Mouse (Mus musculus) erythroblast, adult 5-6 weeks (primary cell): Measurements from ENCODE around the gene Dvl3. TPM values are rescaled to one million over a fixed set of nuclear protein-coding genes. Genes with fewer than 3 reads are reported as not detected.

Source experiments
- ATAC-seq: replicated peaks from 2 replicates; pipeline ENCODE4 v1.8.0; 2016; ENCODE audit warnings: moderate number of reproducible peaks, mild to moderate bottlenecking, moderate TSS enrichment, inconsistent platforms; ENCODE audit not compliant: poor library complexity, low FRiP score, severe bottlenecking
- total RNA-seq, 2 experiments: library from RNA; stranded (forward) in 1 of 2; stranded (reverse) in 1 of 2; fragments of 150-400 nt in 1 of 2; fragments of 200-764, 138-1000 nt in 1 of 2; gene quantifications; 2 replicates each; pipeline versions ENCODE4 v1.2.3 to v1.2.4; 2015 to 2017; ENCODE audit warnings: low replicate concordance in 2 of 2

Gene Dvl3
- total RNA-seq, 2 experiments from 2014 or later = 1.7 to 3.8 TPM

DNA sequence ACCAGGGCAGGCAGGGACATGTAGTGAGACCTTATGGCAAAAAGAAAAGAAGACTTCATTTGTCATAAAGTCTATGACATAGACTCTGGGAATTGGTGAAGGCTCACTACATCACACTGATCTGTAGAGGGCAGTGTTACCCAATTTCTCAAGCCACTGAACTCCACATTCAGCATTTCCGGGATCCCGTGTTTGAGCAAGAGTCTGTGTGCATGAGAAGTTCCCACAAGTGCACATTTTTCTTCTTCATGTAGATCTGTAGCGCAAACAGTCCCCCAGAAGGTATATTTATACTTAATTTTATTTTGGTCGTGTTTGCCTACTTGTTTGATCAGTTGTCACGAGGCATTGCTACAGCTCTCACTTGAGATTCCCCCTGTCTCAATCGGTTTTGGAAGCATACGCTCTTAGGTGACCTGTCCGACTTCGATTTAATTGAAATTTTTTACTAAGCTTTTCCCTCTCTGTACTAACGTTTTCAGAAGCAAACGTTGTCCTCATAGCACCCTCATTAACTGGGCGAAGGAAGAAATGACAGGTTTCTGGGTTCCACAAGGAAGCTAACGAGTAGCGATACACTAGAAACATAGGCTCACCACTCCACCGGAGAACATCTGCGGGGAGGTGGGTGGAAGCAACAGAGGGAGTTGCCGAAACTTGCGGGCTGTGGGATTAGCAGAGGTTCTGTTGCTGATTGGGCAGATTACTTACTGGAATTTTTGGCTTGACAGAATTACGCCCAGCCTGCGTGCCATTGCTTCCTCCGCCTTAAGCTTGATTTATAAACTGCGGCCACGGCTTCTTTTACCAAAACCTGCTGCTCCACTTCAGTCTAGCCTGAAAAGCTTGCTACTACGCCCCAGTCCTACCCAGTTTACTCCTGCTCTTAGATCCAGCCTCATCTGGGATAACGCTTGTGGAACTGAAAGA, 19.8 kb upstream of the Dvl3 start:
- ATAC-seq = peak; percentile 73

DNA sequence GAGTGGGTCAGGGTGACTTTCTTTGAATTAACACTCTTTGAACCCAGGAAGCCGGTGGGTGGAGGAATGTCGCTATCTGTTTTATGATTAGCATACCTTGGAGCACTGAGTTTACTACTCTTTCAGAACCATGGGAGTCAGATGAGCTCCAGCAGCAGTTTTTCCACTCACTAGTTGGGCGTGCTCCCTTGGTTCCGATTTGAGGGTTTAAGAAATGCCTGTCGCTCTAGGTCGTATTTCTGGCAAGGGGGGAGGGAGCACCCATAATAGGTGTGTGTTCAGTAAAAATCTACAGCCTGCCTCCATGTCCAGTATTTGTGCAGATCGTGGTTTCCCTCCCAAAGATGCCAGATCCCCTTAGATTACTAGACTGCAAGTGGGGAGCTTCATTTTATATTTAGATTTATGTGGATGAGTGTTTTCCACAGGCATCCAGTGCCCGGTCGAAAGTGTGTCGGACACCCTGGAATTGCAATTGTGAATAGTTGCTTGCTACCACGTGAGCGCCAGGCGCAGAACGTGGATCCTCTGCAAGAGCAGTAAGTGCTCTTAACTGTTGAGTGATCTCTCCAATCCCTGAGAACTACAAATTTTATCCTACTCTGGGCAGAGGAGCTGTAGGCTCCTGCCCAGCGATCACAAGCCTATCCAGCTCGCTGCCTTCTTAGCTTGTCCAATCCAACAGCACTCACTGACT, 18.7 kb upstream of the Dvl3 start:
- no peak for ATAC-seq

DNA sequence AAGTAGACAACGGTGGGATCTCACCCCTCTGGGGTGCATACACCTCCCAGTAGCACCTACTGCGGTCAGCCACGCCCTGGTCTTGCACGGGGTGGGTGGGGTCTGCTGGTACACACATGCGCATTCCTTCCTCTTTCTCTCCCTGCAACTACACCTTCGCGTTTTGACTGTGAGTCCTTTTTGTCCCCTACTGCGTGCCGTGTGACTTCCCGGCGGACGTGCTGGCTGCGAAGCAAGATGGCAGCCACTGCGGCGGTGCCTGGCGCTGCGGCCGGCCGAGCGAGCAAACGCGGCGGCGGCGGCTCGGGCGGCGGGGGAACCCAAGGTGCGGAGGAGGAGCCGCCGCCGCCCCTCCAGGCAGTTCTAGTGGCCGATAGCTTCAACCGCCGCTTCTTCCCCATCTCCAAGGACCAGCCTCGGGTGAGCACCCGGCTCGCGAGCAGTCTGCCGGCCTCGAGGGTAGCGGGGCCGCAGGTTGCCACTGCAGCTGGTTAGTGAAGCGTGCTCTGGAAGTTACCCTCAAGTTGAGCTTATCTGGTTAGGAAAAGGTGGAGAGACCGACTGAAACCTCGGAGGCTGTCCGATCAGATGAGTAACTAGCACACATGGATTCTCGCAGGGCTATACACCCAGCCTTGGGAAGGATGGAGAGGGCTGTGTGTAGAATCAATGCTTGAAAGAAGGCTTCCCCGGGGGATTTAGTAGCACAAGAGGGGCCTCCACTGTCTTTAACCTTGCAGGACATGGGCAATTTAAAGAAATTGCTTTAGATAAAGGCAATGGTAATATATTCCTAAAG, 17.9 kb upstream of the Dvl3 start, which contains the start of gene Eif2b5:
Gene Eif2b5, plus strand, starts transcription at position 141 of the 799 bp plus-strand sequence.
- ATAC-seq = peak; percentile 90

DNA sequence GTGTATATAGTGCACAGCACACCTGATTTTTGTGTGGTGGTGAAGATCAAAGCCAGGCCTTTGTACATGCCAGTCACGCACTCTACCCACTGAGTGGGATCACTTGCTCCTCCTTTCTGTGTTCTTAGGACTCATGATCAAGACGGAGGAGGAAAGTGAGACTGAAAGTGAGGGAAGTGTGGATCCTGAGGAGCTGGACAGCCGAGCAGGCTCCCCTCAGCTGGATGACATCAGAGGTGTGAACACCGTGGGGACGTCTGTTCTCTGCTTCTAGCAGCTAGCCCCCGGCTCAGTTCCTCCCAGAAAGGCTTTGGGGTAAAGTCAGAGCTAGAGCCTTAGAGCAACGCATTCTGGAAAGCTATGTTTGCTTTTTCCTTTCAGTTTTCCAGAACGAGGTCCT, 10.8 kb upstream of the Dvl3 start:
- ATAC-seq = no peak

DNA sequence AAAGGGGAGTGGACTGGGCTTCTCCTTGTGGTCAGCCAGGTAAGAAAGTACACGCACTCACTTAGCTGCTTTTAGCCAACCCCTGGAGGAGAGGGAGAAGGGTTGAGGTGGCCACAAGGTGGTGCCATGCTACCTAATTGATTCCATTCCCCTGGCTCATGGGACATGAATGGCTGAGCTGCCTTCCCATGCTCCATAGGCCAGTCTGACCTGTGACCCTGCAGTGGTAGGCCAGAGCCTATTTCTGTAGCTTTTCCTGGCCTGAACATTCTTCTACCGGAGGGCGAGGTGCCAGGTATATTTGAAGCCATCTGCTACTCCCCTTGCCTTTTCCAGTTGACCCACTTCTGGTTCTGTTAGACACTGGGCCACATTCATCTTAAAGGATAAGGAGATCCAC, 7.4 kb upstream of the Dvl3 start:
- peak; percentile 58; the same call in 1 of the 2 replicates for ATAC-seq

DNA sequence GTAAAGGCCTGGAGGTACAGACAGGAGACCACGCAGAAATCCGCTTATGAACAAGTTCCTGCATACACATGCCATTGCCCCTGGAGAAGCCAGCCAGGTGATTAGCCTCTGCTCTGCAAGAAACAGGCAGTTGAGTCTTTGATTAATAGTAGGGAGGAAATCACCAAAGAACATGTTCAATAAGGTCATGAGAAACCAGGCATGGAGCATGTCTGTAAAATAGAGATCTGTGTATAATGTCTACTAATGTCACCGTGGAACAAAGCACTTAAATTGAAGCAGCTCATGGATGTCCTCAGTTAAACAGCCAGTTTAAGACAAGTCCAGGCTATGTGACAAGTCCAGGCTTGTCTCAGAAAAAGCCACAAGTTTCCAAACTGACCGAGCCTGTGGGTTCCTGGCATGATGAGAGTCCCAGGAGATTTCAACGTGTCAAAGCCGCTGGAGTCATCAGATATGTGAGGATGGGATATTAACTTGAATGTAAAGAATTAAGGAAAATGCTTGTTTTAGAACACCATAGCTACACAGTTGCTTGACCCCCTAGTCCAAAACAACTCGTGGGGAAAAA, 5.4 kb upstream of the Dvl3 start:
- no peak for ATAC-seq

DNA sequence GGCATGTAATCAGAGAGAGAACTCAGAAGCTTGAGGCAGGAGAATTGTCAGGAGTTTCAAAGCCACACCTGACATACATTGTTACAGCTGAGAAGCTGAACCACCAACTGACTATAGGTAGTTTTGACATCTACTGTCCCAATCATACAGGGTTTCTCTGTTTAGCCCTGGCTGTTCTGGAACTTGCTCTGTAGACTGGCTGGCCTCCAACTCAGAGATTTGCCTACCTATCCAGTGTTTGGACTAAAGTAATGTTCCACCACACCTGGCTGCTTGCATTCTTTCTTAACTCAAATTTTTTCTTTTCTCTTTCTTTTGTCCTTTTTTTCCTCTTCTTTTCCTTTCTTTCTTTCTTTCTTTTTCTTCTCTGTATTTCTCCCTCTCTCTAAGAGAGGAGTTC, 750 bp upstream of the Dvl3 start:
- ATAC-seq = no peak

DNA sequence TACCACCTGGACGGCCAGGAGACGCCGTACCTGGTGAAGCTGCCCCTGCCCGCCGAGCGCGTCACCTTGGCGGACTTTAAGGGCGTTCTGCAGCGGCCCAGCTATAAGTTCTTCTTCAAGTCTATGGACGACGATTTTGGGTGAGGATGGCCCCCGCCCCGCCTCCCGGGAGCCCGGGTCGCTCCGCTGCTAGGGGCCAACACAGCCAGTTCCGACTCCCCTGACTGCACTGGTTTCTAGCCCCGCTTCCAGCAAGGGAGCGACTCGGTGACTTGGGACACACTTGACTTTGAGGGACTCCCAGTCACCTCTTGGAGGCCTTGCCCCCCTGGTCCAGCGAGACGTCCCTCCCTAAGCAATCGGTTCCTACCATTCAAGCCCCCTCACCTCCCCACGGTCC, 434 bp downstream of the Dvl3 start:
- ATAC-seq = peak; percentile 21

DNA sequence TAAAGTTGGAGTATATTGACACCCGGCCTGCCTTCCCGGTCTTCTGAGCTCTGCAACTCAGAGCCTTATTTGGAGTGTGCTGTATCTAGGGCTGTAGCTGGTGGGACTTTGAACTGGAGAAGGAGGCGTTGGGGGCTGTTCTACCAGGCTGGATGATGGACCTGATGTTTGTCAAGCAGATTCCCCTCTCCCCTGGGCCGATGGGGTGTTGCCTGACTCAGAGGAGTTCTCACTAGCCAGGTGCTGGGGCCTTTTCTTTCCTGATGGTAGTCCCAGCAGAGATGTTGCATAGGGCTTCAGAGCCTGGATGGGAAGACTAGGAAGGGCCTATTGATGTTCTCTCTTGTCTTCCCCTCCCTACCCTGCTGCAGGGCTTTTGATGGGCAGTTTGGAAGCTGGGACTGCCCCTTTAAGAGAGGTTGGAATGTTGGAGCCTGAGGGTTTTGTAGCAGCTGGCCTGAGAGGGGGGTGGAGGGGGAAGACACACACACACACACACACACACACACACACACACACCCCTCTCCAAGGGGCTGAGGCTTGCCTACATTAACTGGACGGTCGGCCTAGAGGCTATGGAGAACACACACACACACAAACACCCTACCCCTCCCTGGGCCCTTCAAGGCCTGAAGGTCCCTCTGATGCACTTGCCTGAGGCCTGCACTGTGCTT, 1.1 kb downstream of the Dvl3 start:
- ATAC-seq = peak; percentile 27

DNA sequence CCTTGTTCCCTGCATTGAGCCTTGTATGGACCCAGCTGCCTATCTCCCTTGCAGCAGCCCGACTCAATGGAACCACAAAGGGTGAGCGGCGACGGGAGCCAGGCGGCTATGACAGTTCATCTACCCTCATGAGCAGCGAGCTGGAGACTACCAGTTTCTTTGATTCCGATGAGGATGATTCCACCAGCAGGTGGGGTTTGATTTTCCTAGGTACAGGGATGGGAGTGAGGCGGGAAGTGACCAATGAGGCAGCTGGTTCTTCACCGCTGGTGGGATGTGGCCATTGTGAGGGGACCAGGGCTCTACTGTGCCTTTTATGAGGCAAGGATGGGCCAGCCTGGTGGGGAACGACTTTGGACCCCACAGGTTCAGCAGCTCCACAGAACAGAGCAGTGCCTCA, 7.1 kb downstream of the Dvl3 start:
- ATAC-seq = no peak

DNA sequence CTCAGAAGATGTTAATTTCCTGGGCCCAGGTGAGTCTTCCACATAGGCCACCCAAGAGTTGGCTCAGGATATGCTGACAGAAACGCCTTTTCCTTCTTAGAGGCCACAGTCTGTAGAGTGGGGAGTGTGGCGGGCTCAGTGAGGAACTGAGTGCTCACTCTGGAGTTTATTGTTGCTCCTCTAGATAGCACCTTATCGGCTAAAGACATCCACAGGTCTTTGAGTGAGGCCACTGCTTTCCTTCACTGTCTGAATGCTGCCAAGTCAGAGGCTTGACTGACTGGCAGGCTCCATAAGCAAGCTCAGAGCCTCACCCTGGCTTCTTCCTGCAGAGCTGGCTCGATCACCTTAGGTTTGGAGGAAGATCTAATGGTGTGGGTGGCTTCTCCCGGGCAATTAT, 12.0 kb downstream of the Dvl3 start:
- no peak for ATAC-seq

DNA sequence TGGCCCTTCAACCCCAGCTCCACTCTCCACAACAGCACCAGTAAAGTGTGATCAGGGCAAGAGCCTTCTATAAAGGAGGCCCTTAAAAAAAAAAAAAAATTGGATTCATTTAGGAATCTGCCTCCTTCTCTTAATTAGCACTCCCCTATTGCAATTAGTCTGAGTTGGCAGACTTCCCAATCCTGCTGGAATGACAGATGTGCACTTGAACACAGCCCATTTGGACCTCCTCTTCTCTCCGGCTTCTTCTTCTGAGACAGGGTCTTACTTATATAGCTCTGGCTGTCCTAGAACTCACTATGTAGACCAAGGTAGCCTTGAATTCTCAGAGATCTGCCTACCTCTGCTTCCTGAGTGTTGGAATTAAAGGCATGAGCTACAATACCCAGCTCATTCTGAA, 12.6 kb downstream of the Dvl3 start:
- ATAC-seq = no peak

DNA sequence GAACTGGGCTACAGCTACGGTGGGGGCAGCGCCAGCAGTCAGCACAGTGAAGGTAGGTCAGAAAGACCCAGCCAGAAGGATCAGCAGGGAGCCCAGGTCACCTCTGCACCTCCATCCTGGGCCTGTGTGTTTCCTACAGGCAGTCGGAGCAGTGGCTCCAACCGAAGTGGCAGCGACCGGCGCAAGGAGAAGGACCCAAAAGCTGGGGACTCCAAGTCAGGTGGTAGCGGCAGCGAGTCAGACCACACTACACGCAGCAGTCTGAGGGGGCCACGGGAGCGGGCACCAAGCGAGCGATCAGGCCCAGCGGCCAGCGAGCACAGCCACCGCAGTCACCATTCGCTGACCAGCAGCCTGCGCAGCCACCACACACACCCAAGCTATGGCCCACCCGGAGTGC, 14.2 kb downstream of the Dvl3 start:
- ATAC-seq = no peak

DNA sequence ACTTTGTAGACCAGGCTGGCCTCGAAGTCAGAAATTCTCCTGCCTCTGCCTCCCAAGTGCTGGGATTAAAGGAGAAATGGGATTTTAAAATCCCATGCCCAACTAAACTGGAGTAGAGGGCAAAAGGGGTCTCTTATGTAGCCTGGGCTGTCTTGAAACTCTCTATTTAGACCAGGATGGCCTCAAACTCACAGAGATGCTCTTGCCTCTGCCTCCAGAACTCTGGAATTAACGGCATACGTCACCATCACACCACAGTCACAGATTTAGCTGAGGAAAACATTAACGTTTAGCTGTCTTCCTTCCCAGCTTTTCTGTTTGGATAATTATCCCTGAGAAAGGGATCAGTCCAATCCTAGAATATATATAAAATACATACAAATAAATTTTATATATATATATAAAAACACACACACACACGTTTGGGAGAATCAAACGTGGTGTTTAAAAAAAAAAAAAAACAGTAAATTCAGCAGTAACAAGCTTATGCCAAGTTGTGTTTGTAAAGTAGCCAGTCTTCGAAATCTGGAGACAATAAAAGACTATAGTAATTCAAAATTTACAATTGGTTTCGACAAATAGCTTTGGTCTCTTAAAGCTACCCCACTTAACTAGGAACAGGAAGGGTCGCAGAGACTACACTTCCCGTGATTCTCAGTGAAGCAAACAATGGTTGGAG, 18.0 kb downstream of the Dvl3 start:
- ATAC-seq = no peak

DNA sequence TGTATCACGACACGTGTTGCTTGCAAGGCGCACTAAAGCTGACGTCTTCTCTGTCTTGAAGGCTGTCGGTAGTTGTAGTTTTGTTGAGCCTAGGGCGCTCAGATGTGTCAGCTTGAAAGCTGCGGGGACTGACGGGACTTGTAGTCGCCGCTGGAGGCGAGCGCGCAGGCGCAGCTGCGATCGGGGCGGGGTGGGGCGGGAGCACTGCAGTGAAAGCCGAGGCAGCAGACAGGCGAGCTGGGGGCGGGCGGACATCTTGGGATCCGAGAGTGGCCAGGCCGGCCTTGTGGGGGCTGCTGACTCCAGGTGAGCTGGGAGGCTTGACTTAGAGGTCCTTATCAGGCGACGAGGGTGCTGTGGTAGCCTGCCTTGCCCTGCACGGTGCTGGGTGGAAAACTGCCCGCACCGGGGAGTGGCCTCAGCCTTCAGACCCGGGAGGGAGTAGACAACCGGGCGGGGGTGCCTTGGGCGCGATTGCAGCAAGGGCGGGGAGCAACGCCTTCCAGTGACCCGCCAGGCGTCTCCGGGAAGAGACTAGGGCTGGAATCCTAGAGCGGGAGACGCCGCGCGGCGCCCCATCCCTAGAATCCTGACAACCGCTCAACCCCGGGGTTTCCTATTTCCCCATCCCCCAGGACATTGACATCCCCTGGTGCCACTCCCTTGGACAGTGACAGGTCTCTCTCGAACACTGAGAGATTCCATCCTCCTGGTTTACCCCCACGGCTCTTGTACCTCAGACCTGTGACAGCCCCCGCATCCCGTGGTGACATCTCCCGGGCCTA, 18.7 kb downstream of the Dvl3 start, which contains the start of gene Ap2m1:
Gene Ap2m1, plus strand, starts transcription at position 183 of the 785 bp plus-strand sequence.
- ATAC-seq = peak; percentile 92

DNA sequence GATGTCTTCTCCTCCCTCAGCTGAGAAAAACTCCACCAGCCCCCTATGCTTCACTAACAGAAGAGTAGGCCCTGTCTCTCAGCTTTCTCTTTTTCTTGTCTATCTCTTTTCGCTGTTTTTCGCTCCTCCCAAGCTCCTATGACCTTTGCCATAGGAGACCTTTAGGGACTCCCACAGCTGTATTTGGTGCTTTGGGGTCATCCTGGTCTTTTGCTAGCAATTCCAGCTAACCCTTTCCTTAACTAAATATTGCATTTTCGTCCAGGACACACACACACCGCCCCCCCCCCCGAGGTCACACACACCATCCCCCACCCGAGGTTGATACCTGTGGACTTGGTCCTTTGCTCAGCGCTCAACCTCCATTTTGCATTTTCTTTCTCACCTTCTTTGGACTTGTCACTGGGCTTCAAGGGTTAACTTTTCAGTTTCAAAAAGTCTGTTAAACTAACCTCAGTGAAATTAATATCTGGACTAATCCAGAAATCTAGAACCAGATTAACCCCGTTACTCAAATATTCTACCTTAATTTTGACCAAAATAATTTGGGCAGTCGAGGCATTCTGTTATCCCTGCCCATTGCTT, 19.4 kb downstream of the Dvl3 start:
- ATAC-seq = no peak; the same call in 1 of the 2 replicates

DNA sequence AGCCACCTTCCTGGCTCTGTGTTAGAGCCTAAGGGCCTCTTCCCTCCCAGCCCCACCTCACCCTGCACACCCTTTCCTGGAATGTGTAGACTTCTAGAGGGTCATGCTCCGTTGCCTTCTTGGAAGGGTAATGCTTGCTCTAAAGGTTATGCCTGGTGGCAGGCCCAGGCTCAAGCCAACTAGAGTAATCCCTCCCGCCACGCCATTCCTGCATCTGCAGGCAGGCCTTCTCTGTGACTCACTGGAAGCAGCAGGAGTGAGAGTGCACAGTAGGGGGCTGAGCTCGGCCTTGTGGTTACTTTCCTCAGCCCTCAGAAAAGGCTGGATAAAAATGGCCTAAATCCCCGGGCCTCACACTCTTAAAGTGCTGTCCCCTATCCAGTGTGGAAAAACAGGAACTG, 20.3 kb downstream of the Dvl3 start:
- no peak for ATAC-seq
